Mouse (Mus musculus): ENCODE measurements at regions not wholly inside any gene's neighbourhood (a gene's known extent, or its start where the extent isn't known, plus 50 kb on each side); places are given as distances from the start of the nearest gene placed in this dataset.

GRCm38 (mm10) chr3:21564847-21565485 lies 511.5 kb upstream of the Tbl1xr1 start:
- TF ChIP-seq CTCF (IDR thresholded peaks at IDR 0.05) = no peak
- no peak for TF ChIP-seq EP300 (IDR thresholded peaks at IDR 0.05)
